Mouse (Mus musculus) cerebellum, adult 2 months (tissue): ENCODE data around the gene Phc2.

Experiments
- CTCF ChIP-seq: fragments of 200-500 bp; IDR thresholded peaks from 2 replicates; pipeline ENCODE4 v1.5.1; 2011; ENCODE audit warnings: low read depth, mild to moderate bottlenecking, control low read depth, low read length, moderate library complexity, borderline replicate concordance; ENCODE audit not compliant: insufficient read depth
- POLR2A ChIP-seq: fragments of 200-500 bp; IDR thresholded peaks from 2 replicates; pipeline ENCODE4 v1.6.1; 2011; ENCODE audit warnings: low read length, control low read depth, borderline replicate concordance; ENCODE audit not compliant: insufficient read depth

DNA sequence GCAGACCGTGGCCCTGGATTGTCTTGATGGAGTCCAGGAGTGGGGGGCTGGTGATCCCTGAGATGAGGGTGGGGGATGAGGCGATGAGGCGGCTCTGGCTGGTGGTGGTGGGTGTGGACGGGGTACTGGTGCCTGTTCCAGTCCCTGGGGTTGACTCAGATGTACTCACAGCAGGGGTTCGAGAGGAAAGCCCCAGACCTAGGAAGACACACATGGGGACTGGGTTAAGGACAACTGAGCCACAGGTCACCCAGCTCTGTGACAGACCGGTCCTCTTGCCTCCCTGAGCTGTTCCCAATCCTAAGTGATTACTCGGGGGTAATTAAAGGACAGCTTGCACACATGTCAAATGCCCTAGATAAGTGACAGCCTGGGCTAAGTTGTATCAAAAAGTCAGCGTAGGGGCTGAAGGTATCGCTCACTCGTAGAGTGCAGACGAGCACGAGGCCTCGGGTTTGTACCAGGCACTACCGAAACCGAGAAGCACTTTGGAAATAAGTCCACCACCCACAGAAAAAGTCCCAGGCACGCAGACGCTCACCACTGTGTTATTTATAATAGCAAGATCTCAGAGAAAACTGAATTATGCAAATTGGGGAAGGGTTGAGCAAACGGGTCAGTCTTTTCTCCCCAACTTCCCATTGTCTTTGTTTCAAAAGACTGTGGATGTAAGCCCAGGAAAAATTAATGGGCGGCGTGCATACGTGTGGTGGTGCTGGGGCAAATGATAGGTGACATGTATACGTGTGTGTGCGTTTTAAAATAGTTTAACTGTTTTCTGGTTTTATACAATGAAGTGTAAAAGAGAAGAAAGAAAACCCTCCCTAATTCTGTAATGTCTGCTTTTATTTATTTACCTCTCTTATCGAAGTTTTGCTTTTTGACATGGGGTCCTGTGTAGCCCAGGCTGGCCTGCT, 132.8 kb downstream of the Phc2 start:
- TF ChIP-seq CTCF (no peak), POLR2A (no peak)
